Mouse (Mus musculus) midbrain, postnatal 0 days (tissue): ENCODE results near the gene Ptch2. TPM values are rescaled to one million over a fixed set of nuclear protein-coding genes. Genes with fewer than 3 reads are reported as not detected.

Experiments used
- ATAC-seq: fragments of 200-750 bp; cut with Nextera tagmentation; 2 replicates; pipeline ENCODE4 v1.8.0; 2017; ENCODE audit warnings: moderate number of reproducible peaks, mild to moderate bottlenecking, moderate TSS enrichment, moderate library complexity; ENCODE audit not compliant: low FRiP score
- DNase-seq: peaks from one replicate; pipeline ENCODE4 v3.0.0-alpha.2; 2015; ENCODE audit warnings: low spot score
- H3K27ac ChIP-seq: fragments of 300-500 bp; sonication (generic); 2 replicates; pipeline ENCODE4 v1.5.1; 2014; ENCODE audit warnings: low read depth, mild to moderate bottlenecking, low read length, mixed read lengths
- H3K27me3 ChIP-seq: fragments of 300-500 bp; sonication (generic); 2 replicates; pipeline ENCODE4 v1.6.1; 2014; ENCODE audit warnings: low read length, control low read depth, mixed read lengths; ENCODE audit not compliant: insufficient read depth
- H3K36me3 ChIP-seq: fragments of 300-500 bp; sonication (generic); 2 replicates; pipeline ENCODE4 v1.6.1; 2014; ENCODE audit warnings: low read length, control low read depth, mixed read lengths; ENCODE audit not compliant: insufficient read depth
- H3K4me1 ChIP-seq: fragments of 300-500 bp; sonication (generic); 2 replicates; pipeline ENCODE4 v1.6.1; 2014; ENCODE audit warnings: mild to moderate bottlenecking, control low read depth, antibody characterized with exemption, low read length, mixed read lengths; ENCODE audit not compliant: insufficient read depth
- H3K4me2 ChIP-seq: fragments of 300-500 bp; sonication (generic); 2 replicates; pipeline ENCODE4 v1.6.1; 2014; ENCODE audit warnings: low read depth, mild to moderate bottlenecking, low read length, mixed read lengths; ENCODE audit not compliant: poor library complexity, severe bottlenecking
- H3K4me3 ChIP-seq: fragments of 300-500 bp; sonication (generic); 2 replicates; pipeline ENCODE4 v1.5.1; 2014; ENCODE audit warnings: low read depth, mild to moderate bottlenecking, low read length, moderate library complexity
- H3K9ac ChIP-seq: fragments of 300-500 bp; sonication (generic); replicated peaks from 2 replicates; pipeline ENCODE4 v1.6.1; 2014; ENCODE audit warnings: mild to moderate bottlenecking, low read length, moderate library complexity, mixed read lengths; ENCODE audit not compliant: poor library complexity, severe bottlenecking
- H3K9me3 ChIP-seq: fragments of 300-500 bp; sonication (generic); 2 replicates; pipeline ENCODE4 v1.6.1; 2016; ENCODE audit warnings: low read length, control low read depth
- CTCF ChIP-seq: IDR thresholded peaks from 2 replicates; pipeline ENCODE4 v1.5.1; 2016; ENCODE audit warnings: antibody characterized with exemption, mild to moderate bottlenecking
- WGBS: fragments of 180-500 bp; shearing (Covaris S2); extraction: QIAGEN DNeasy Blood & Tissue Kit; methylation state at CpG from one replicate; pipeline ENCODE4 v1.1.7; 2014; 5-methylcytosine and 5-hydroxymethylcytosine counted together
- polyA plus RNA-seq: library from polyadenylated mRNA; unstranded; fragments of >200 nt; fragmentation: Nextera tagmentation; extraction: Ambion mirVana; gene quantifications from 2 replicates; pipeline ENCODE4 v1.2.1, GENCODE M21; 2015
- total RNA-seq: library from RNA; depleted of rRNA; stranded (reverse); fragments of >200 nt; gene quantifications from 2 replicates; pipeline ENCODE4 v1.2.3, GENCODE M21; 2014; rRNA removed

The Ptch2 gene
- total RNA-seq: 6.8 and 12.2 TPM in 2 replicates
- 3.5 and 3.7 TPM in 2 replicates for polyA plus RNA-seq

DNA sequence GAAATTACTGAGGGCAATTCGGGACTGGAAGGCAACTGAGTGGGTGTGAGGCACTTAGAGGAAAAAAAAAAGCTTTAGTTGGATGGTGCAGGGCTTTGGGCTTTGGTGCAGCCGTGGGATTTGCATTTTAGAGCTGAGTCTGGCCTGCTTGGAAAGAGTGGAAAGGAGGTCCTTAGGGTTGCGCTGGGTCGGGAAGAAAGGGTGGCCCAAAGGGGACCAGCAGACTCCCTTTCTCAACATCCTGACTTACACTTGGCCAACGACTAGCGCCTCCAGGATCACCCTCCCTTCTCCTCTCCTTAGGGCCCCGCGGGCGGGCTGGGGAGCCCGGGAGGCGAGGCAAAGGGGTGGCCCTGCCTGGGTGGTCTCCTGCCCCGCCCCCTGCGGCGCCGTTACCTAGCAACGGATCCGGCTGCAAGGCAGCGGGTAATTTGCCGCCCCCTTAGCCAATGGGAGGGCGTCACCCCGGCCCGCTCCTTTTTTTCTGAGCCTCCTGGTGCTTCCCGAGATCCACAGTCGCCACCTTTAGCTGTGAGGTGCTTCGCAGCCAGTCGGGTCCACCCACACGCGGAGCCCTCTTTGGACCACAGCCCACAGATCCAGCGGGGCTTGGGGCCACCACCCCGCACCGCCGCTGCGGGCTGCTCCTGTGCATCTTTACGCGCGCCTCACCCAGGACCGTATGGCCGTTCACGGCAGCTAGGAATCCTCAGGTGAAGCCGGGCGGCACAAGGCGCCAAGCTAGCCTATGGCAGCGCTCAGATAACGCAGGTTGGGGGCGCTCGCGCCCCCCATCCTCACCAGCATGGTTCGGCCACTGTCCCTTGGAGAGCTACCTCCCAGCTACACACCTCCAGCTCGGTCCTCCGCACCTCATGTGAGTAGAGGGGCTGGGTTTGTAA, at the start of gene Ptch2:
Gene Ptch2, plus strand, starts transcription at position 525 of the 902 bp plus-strand sequence.
- H3K4me2 ChIP-seq: peak within 1 kb of the TSS; percentile 67
- 0 out of 2 replicates have a peak, but pooled peaks cover 4% of the 10 kb centered on the region for H3K27me3 ChIP-seq
- ATAC-seq (peak; percentile 89), DNase-seq (peak; percentile 76)
- peak within 1 kb of the TSS; percentile 61 for H3K9ac ChIP-seq
- H3K4me1 ChIP-seq: peaks cover 3% of the 10 kb centered on the region; the same call in 1 of the 2 replicates
- H3K27ac ChIP-seq: 0 out of 2 replicates have a peak within 1 kb of the TSS, but pooled peaks have one; percentile 39
- 0 out of 2 replicates have a peak, but pooled peaks have one; percentile 32 for TF ChIP-seq CTCF
- peak within 1 kb of the TSS; percentile 63 for H3K4me3 ChIP-seq
- H3K36me3 ChIP-seq: peaks cover 8% of the 10 kb centered on the region
- WGBS: under 1% methylated on average over 43 of the region's 50 CpGs
- H3K9me3 ChIP-seq: no peaks in the 10 kb centered on the region

DNA sequence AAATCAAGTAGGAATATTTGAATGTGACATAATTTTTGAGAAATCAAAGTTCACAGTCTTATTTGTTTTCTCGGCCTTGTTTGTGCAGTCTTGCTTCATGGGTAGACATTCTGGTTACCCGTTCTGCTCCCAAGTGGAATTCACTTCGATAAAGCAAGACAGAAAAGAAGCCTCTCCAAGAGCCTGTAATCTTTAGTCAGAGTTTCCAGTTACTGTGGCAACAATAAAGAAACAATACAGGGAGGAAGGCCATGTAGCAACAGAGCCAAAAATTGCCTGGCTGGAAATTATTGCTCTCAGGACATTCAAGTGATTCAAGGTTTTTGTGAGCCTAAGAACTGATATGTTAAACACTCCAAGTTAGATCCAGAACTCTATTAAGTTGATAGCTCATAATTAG, 47.0 kb upstream of the Ptch2 start:
- WGBS: 70% methylated on average over 3 of the region's 3 CpGs
- Histone ChIP-seq H3K9me3 (no peaks in the 10 kb centered on the region), H3K4me1 (no peaks in the 10 kb centered on the region), H3K9ac (no peak overlapping the region), H3K4me2 (no peak overlapping the region), H3K36me3 (0 out of 2 replicates have a peak, but pooled peaks cover 3% of the 10 kb centered on the region), H3K4me3 (no peak overlapping the region), H3K27ac (no peak overlapping the region), H3K27me3 (no peaks in the 10 kb centered on the region)
- TF ChIP-seq CTCF: no peak
- peak; percentile 5 for DNase-seq
- ATAC-seq: no peak

DNA sequence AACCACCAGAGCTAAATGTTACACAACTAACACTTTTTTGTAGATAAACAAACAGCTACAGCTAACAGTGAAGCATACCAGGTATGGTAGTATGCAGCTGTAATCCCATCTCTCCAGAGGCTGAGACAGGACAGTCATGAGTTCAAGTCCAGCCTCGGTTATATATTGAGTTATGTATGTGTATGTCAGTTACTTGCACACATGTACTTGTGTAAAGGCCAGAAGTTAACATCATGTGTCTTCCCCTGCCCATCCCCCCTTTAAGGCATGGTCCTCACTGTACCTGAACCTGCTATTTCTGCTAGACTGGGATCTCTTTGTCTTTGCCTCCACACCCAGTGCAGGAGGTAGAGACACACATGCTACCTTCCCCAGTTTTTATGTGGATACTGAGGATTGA, 46.4 kb upstream of the Ptch2 start:
- Histone ChIP-seq H3K4me2 (no peak overlapping the region), H3K4me3 (no peak overlapping the region), H3K4me1 (no peaks in the 10 kb centered on the region), H3K27ac (no peak overlapping the region), H3K36me3 (0 out of 2 replicates have a peak, but pooled peaks cover 3% of the 10 kb centered on the region), H3K9ac (no peak overlapping the region), H3K27me3 (no peaks in the 10 kb centered on the region), H3K9me3 (no peaks in the 10 kb centered on the region)
- DNase-seq (no peak), ATAC-seq (no peak)
- TF ChIP-seq CTCF: no peak
- 100% methylated on average over 1 of the region's 1 CpGs for WGBS

DNA sequence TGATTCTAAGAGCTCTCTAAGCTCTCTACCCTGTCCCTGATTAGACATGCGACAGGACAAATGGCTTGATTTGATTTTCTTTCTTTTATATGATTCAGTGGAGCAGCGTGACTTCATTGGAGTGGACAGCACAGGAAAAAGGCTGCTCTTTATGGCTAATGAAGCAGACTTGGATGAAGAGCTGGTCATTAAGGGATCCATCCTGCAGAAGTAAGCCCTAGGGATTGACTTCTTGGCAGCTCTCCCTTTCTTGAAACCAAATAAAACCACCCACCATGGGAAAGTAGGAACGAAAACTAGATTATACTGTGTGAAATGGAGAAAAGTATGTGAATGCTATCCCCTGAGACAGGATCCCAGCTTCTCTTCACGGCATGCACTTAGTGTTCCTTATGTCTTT, 43.2 kb upstream of the Ptch2 start:
- Histone ChIP-seq H3K4me3 (no peak overlapping the region), H3K27me3 (no peaks in the 10 kb centered on the region), H3K4me1 (no peaks in the 10 kb centered on the region), H3K36me3 (no peaks in the 10 kb centered on the region), H3K9ac (no peak overlapping the region), H3K9me3 (no peaks in the 10 kb centered on the region), H3K4me2 (no peak overlapping the region), H3K27ac (no peak overlapping the region)
- ATAC-seq: no peak
- 77% methylated on average over 4 of the region's 4 CpGs for WGBS
- no peak for TF ChIP-seq CTCF
- peak; percentile 63 for DNase-seq

DNA sequence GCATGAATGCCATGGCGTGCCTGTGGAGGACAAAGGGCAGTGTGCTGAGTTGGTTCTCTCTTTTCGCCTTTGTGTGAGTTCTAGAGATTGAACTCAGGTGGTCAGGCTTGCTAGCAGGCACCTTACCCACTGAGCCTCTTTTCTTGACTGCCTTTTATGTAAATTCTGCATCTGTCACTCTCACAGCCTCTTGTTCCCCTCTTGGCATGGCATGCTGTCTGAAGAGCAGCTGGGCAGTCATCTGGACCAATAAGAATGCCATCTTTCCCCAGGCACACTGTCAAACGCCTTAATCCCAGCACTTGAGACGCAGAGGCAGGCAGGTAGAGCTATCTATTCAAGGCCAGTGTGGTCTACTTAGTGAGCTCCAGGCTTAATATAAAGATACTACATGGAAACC, 41.9 kb upstream of the Ptch2 start:
- DNase-seq (peak; percentile 64), ATAC-seq (no peak)
- no peak overlapping the region for H3K4me2 ChIP-seq
- H3K4me1 ChIP-seq: no peaks in the 10 kb centered on the region
- H3K36me3 ChIP-seq: 0 out of 2 replicates have a peak, but pooled peaks cover 3% of the 10 kb centered on the region
- 60% methylated on average over 4 of the region's 4 CpGs for WGBS
- TF ChIP-seq CTCF: no peak
- H3K9me3 ChIP-seq: no peaks in the 10 kb centered on the region
- no peak overlapping the region for H3K9ac ChIP-seq
- no peak overlapping the region for H3K4me3 ChIP-seq
- no peaks in the 10 kb centered on the region for H3K27me3 ChIP-seq
- no peak overlapping the region for H3K27ac ChIP-seq

DNA sequence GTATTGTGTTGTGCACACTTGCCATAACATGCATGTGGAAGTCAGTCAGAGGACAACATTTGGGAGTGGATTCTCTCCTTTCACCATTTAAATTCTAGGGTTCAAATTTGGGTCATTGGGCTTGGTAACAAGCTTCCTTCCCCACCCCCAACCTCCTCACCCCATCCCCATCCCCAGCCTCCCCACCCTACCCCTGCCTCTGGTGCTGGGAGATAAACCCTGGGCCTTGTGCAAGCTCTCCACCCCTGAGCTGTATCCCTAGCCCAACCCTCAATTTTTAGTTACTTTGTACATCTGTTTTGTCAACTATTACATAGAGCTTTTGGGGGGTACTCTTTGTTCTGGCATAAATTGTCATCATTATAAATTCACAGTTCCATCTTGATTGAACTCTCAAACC, 39.8 kb upstream of the Ptch2 start:
- Histone ChIP-seq H3K9ac (no peak overlapping the region), H3K4me2 (no peak overlapping the region), H3K27me3 (no peaks in the 10 kb centered on the region), H3K9me3 (no peaks in the 10 kb centered on the region), H3K27ac (no peak overlapping the region), H3K4me3 (no peak overlapping the region), H3K4me1 (no peaks in the 10 kb centered on the region), H3K36me3 (0 out of 2 replicates have a peak, but pooled peaks cover 6% of the 10 kb centered on the region)
- DNase-seq (no peak), ATAC-seq (no peak)
- TF ChIP-seq CTCF: no peak
